Mouse (Mus musculus) neural tube, embryonic 11.5 days (tissue): ENCODE measurements around the gene Ostm1. TPM values are rescaled to one million over a fixed set of nuclear protein-coding genes. Genes with fewer than 3 reads are reported as not detected.

ENCODE experiments used
- ATAC-seq: fragments of 200-750 bp; cut with Nextera tagmentation; 2 replicates; pipeline ENCODE4 v1.8.0; 2017; ENCODE audit warnings: moderate number of reproducible peaks, mild to moderate bottlenecking, moderate TSS enrichment, moderate library complexity; ENCODE audit not compliant: insufficient read depth, low FRiP score, low TSS enrichment
- DNase-seq: peaks from one replicate; pipeline ENCODE4 v3.0.0-alpha.2; 2015; ENCODE audit warnings: low spot score
- H3K27ac ChIP-seq: fragments of 300-500 bp; sonication (generic); 2 replicates; pipeline ENCODE4 v1.5.1; 2014; ENCODE audit warnings: low read depth, mild to moderate bottlenecking, low read length
- H3K27me3 ChIP-seq: fragments of 300-500 bp; sonication (generic); 2 replicates; pipeline ENCODE4 v1.6.1; 2014; ENCODE audit warnings: mild to moderate bottlenecking, low read length, mixed read lengths; ENCODE audit not compliant: control insufficient read depth, insufficient read depth
- H3K36me3 ChIP-seq: fragments of 300-500 bp; sonication (generic); 2 replicates; pipeline ENCODE4 v1.6.1; 2014; ENCODE audit warnings: mild to moderate bottlenecking, low read length, moderate library complexity, mixed read lengths; ENCODE audit not compliant: control insufficient read depth, insufficient read depth
- H3K4me1 ChIP-seq: fragments of 300-500 bp; sonication (generic); 2 replicates; pipeline ENCODE4 v1.6.1; 2014; ENCODE audit warnings: low read length, mixed read lengths; ENCODE audit not compliant: control insufficient read depth, insufficient read depth
- H3K4me2 ChIP-seq: fragments of 300-500 bp; sonication (generic); 2 replicates; pipeline ENCODE4 v1.6.1; 2014; ENCODE audit warnings: low read depth, mild to moderate bottlenecking, moderate library complexity
- H3K4me3 ChIP-seq: fragments of 300-500 bp; sonication (generic); 2 replicates; pipeline ENCODE4 v1.5.1; 2014; ENCODE audit warnings: low read depth, low read length
- H3K9ac ChIP-seq: fragments of 300-500 bp; sonication (generic); 2 replicates; pipeline ENCODE4 v1.6.1; 2014; ENCODE audit warnings: mild to moderate bottlenecking, low read length
- H3K9me3 ChIP-seq: fragments of 300-500 bp; sonication (generic); 2 replicates; pipeline ENCODE4 v1.6.1; 2016; ENCODE audit warnings: low read length; ENCODE audit not compliant: control insufficient read depth
- WGBS: fragments of 180-500 bp; shearing (Covaris S2); extraction: QIAGEN DNeasy Blood & Tissue Kit; methylation state at CpG from one replicate; pipeline ENCODE4 v1.1.7; 2014; 5-methylcytosine and 5-hydroxymethylcytosine counted together
- polyA plus RNA-seq: library from polyadenylated mRNA; unstranded; fragments of >200 nt; fragmentation: Nextera tagmentation; extraction: Ambion mirVana; gene quantifications from 2 replicates; pipeline ENCODE4 v1.2.1, GENCODE M21; 2014

The Ostm1 gene
- polyA plus RNA-seq, 1 experiment from 2014 or later = 16.8 TPM

DNA sequence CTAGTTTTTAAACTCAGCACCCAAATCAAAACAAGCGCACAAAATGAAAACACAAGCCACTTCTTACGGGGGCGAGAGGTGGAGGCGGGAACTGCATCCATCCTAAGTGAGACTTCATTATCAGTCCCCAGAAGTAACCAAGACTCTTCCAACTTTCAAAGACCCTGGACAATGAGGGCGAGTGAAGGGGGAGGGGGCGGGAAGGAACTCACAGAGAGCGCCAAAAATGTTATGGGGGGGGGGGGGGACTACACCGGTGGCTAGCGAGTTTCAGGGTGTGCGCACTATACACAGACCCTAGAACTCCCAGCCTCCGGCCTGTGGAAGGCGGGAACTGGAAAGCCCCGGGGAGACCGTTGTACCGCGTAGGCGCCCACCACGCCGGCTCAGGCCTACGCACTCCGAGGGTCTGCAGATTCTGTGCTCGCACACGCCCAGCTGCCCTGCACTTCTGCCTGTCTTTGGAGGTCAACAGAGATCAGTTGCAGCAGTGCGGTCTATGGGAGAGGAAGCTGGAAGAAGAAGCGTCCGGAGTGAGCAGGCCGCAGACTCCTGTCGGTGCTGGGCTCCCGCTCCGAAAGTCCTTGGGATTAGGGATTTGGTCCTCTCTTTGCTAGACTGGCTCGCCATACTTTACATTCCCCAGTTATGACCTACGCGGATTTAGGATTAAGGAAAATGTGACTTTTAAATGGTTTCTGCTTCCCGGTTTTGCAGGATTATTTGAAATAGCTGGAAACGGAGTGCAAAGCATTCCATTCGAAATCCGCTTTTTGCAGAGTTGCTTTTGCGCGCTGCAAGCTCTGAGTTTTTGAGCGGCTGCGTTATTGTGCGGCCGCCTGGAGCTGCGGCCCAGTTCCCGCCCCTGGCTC is 1.7 kb upstream of the Ostm1 start:
- ATAC-seq (no peak), DNase-seq (peak; percentile 62)
- Histone ChIP-seq H3K27ac (no peak overlapping the region), H3K36me3 (no peaks in the 10 kb centered on the region), H3K4me2 (no peak overlapping the region), H3K4me1 (peaks cover 11% of the 10 kb centered on the region), H3K9ac (no peak overlapping the region), H3K27me3 (peaks cover 99% of the 10 kb centered on the region), H3K4me3 (no peak overlapping the region), H3K9me3 (peaks cover 2% of the 10 kb centered on the region; the same call in 1 of the 2 replicates)
- under 1% methylated on average over 45 of the region's 45 CpGs for WGBS

DNA sequence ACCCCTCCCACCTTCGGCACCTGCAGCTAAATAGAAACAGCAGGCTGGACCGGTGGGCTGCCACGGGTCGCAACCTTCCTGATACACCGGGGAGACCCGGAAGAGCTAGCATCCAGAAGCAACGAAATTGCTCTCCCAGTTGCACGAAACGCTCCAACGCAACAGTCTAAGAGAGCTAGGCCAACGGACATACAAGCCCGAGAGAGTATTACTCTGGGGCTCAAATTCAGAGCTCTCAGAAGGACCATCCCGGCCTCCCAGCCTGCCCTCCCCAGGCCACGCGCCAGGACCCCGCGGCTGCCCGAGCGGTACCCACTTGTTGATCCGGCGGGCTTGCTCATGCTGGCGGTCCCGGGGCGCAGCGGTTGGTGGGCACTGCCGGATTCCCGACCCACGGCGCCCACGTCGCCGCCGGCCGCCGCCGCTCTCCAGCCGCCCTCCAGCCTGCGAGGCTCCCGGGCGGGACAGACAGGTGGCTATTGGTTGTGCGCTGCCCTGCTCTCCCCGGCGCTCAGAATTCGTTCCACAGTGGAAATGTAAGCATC is 984 bp upstream of the Ostm1 start:
- H3K36me3 ChIP-seq = no peaks in the 10 kb centered on the region
- peaks cover 99% of the 10 kb centered on the region for H3K27me3 ChIP-seq
- DNase-seq (peak; percentile 52), ATAC-seq (no peak)
- H3K9me3 ChIP-seq = peaks cover 2% of the 10 kb centered on the region; the same call in 1 of the 2 replicates
- 0% methylated on average over 44 of the region's 44 CpGs for WGBS
- no peak overlapping the region for H3K9ac ChIP-seq
- H3K27ac ChIP-seq = no peak overlapping the region
- peaks cover 11% of the 10 kb centered on the region for H3K4me1 ChIP-seq
- peak overlapping the region; percentile 2; the same call in 1 of the 2 replicates for H3K4me2 ChIP-seq
- H3K4me3 ChIP-seq = no peak overlapping the region

DNA sequence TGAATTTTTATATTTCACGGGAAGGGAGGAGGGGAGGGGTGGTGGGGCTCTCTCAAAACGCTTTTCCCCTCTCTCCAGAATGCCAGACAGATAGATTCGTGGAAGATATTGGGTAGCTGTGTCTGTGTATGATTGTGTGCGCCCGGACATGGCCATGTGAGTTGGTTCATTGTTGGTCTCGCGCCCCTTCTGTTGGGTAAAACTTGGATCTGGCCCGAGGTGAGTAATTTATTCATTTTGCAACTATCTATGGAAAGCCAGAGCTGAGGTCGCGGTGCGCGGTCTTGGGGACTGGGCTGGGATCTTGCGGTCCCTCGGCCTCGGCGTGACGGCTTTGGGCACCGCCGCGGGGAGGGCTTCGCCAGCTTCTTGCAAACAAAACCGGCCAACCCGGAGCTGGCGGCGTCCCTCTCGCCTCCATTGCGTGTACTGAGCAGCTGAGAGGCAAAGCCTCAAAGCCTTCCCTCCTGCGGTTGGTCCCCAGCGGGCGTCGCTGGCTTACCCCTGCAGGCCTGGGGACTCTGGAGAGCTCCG is 347 bp downstream of the Ostm1 start:
- Histone ChIP-seq H3K4me1 (peaks cover 11% of the 10 kb centered on the region), H3K4me2 (peak overlapping the region; percentile 35), H3K9ac (no peak overlapping the region), H3K36me3 (no peaks in the 10 kb centered on the region), H3K9me3 (peaks cover 2% of the 10 kb centered on the region; the same call in 1 of the 2 replicates), H3K4me3 (peak overlapping the region; percentile 7; the same call in 1 of the 2 replicates), H3K27me3 (peaks cover 99% of the 10 kb centered on the region), H3K27ac (no peak overlapping the region)
- DNase-seq = no peak
- ATAC-seq = no peak
- WGBS = under 1% methylated on average over 32 of the region's 32 CpGs

DNA sequence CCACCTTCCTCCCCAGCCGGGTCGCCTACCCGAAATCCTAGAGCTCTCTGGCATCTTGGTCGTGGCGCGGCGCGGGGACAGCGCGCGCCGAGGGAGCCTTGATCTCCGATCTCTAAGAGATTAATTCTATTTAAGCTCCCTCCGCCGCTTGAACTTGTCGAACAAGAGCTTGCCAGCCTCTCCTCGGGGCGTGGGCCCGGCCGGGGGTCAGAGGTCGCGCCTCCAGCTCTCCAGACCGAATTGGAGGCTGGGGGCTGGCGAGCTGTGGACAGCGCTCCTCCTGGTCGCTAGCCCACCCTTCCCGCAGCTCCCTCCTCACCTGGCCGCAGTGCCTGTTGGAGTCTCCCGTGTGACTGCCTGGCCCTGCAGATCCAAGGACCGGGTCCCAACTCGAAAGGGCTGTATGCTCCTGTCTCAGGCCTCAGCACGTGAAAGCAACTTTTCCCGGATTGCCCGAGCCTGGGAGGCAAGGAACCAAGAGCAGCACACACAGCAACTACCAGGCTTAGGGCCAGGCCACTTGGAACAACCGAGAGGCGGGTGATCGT is 888 bp downstream of the Ostm1 start:
- under 1% methylated on average over 37 of the region's 37 CpGs for WGBS
- Histone ChIP-seq H3K9me3 (peaks cover 2% of the 10 kb centered on the region; the same call in 1 of the 2 replicates), H3K4me2 (peak overlapping the region; percentile 24), H3K27ac (no peak overlapping the region), H3K4me3 (peak overlapping the region; percentile 7; the same call in 1 of the 2 replicates), H3K9ac (no peak overlapping the region), H3K4me1 (peaks cover 11% of the 10 kb centered on the region), H3K27me3 (peaks cover 99% of the 10 kb centered on the region), H3K36me3 (no peaks in the 10 kb centered on the region)
- DNase-seq = peak; percentile 53
- ATAC-seq = no peak

DNA sequence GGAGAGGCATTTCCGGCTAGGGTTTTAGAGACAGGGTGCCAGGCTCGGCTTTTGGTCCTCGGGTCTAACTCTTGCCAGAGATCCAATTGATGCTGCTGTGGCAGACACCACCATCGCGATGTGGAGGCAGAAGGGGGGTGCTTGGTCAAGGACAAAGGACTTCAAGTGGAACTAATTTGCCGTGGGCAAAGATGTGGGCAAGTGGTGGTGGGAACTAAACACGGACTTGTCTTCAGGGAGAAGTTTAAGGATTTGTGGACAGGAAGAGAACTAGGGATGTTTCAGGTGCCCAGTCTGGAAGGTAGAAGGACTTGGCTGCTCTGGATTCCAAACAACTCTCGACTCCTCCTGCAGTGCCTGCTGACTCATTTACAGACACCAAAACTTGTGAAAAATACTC is 1.5 kb downstream of the Ostm1 start:
- Histone ChIP-seq H3K27me3 (peaks cover 99% of the 10 kb centered on the region), H3K4me3 (no peak overlapping the region), H3K27ac (no peak overlapping the region), H3K4me1 (peaks cover 9% of the 10 kb centered on the region), H3K4me2 (no peak overlapping the region), H3K36me3 (no peaks in the 10 kb centered on the region), H3K9ac (no peak overlapping the region), H3K9me3 (peaks cover 2% of the 10 kb centered on the region; the same call in 1 of the 2 replicates)
- ATAC-seq = no peak
- 1% methylated on average over 8 of the region's 8 CpGs for WGBS
- DNase-seq = peak; percentile 36

DNA sequence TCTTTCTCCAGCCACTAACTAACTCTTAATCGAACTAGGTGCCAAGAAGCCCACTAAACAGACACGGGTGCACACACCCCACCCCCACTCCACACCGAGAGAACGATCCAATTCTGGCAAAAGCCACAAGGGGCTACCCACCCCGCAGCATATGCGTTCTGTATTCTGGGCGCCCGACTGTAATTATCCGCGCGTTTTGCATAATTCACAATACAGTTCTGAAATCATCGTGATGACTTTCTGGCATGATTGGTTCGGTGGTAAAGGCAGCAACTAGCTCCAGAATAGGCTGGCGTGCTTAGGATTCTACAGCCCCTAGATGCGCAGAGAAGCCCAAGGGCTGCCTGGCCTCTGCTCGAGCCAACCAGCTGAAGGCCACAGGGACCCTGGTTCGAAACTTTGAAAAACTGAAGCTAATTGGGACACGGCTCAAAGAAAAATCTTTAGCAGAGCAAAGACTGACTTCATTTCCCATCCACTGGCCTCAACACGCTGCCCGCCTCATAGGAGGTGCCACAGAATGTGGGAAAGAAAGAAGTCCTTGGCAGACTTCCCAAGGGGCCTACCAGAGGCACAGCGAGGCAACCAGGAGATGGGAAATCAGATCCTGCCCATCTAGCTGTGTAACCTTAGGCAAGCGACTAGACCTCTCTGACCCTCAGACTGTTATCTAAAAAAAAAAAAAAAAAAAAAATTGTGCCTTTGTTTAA is 2.1 kb downstream of the Ostm1 start:
- Histone ChIP-seq H3K4me2 (no peak overlapping the region), H3K36me3 (no peaks in the 10 kb centered on the region), H3K9me3 (peaks cover 2% of the 10 kb centered on the region; the same call in 1 of the 2 replicates), H3K4me1 (peaks cover 13% of the 10 kb centered on the region), H3K4me3 (no peak overlapping the region), H3K27ac (no peak overlapping the region), H3K27me3 (peaks cover 99% of the 10 kb centered on the region), H3K9ac (no peak overlapping the region)
- ATAC-seq = no peak
- WGBS = 4% methylated on average over 22 of the region's 22 CpGs
- DNase-seq = no peak

DNA sequence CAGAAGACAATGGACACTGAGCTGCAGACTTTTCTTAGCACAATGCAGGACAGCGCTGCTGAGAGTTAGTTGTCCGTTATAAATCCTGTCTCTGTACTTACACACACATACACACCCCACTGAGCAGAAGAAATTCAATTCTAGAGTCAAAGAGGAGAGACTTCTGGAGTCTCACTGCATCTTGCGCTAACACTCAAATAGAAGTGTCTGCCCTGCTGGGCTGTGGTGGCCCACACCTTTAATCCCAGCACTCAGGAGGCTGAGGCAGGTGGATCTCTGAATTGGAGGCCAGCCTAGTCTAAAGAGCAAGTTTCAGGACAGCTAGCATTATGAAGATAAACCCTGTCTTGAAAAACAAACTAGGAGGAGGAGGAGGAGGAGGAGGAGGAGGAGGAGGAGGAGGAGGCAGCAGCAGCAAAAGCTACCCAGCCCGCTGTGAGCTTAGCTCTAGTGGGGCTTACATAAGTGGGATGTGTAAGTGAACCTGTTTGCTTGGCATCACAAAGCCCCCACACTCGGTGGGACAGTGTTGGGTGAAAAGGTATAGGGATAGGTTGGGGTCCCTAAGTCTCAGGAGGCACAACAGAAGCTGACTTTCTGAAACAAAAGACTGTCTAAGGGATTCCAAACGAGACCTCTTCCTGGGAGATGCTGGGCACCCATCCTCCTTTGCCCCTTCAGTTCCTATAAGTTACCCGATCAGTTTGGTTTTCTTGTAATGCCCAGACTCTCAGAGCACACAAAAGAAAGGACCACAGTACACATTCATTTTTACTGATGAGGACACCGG is 4.5 kb downstream of the Ostm1 start:
- Histone ChIP-seq H3K9me3 (peaks cover 2% of the 10 kb centered on the region; the same call in 1 of the 2 replicates), H3K9ac (no peak overlapping the region), H3K4me2 (no peak overlapping the region), H3K27ac (no peak overlapping the region), H3K4me3 (no peak overlapping the region), H3K36me3 (no peaks in the 10 kb centered on the region), H3K27me3 (peaks cover 99% of the 10 kb centered on the region), H3K4me1 (peaks cover 22% of the 10 kb centered on the region)
- no peak for DNase-seq
- ATAC-seq = no peak
- 1% methylated on average over 8 of the region's 8 CpGs for WGBS

DNA sequence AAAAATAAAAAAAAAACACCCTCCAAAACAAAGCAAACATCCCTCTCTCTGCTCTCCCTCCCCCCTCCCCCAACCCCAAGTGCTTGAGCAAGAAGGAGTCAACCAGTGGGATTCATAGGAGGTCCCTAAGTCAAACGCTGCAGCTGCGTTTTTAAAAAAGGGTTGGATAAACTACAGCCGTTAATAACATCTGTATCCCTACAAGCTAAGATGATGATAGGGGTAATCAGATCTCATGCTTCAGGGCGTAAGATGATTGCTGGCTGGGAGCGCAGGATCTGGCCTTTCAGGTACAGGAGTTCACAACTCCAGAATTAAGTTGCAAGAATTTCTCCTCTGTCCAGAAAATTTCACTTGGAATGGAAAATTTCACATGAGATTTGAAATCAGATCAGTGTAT is 5.9 kb downstream of the Ostm1 start:
- H3K27me3 ChIP-seq = peaks cover 99% of the 10 kb centered on the region
- H3K4me2 ChIP-seq = no peak overlapping the region
- DNase-seq (no peak), ATAC-seq (no peak)
- WGBS = 2% methylated on average over 5 of the region's 5 CpGs
- peaks cover 14% of the 10 kb centered on the region for H3K4me1 ChIP-seq
- H3K27ac ChIP-seq = no peak overlapping the region
- H3K9me3 ChIP-seq = peaks cover 2% of the 10 kb centered on the region; the same call in 1 of the 2 replicates
- no peak overlapping the region for H3K4me3 ChIP-seq
- no peak overlapping the region for H3K9ac ChIP-seq
- H3K36me3 ChIP-seq = no peaks in the 10 kb centered on the region
